Mouse (Mus musculus) spleen, adult 2 months (tissue): ENCODE results near the gene Apol7e.

Experiments
- CTCF ChIP-seq: fragments of 200-500 bp; IDR thresholded peaks from 2 replicates; pipeline ENCODE4 v1.5.1; 2011; ENCODE audit warnings: mild to moderate bottlenecking, inconsistent platforms; ENCODE audit not compliant: insufficient read depth, insufficient read length, insufficient replicate concordance; ENCODE audit errors: extremely low read depth
- POLR2A ChIP-seq: fragments of 200-500 bp; IDR thresholded peaks from 2 replicates; pipeline ENCODE4 v1.6.1; 2011; ENCODE audit warnings: low read depth, low read length, inconsistent platforms

- TF ChIP-seq POLR2A (no peak), CTCF (no peak)
Observed at GRCm38 (mm10) chr15:77761083-77761482, 62.4 kb downstream of the Apol7e start.
